Mouse (Mus musculus): Measurements from ENCODE around the gene Eef1g. TPM values are rescaled to one million over a fixed set of nuclear protein-coding genes. Genes with fewer than 3 reads are reported as not detected.

Eef1g gene
- total RNA-seq, 4 experiments from 2014 or later: 224 to 271 (median 243) TPM

GRCm38 (mm10) chr19:9023021-9023778 is 56.4 kb downstream of the Eef1g start:
- peak in 1 of 2 experiments; percentile 13 for DNase-seq (ENCODE audit: low spot score in 2 of 2)

- no peak for DNase-seq (ENCODE audit: low spot score in 2 of 2)
Measured at GRCm38 (mm10) chr19:9025562-9026257, 58.9 kb downstream of the Eef1g start.

- DNase-seq (ENCODE audit: low spot score in 2 of 2): peak in 1 of 2 experiments; percentile 12
Measured at GRCm38 (mm10) chr19:9026634-9027033, 59.8 kb downstream of the Eef1g start.

- no peak for DNase-seq (ENCODE audit: low spot score in 2 of 2)
Measured at GRCm38 (mm10) chr19:9027795-9028194, 61.0 kb downstream of the Eef1g start.

Other genes with a start within 250 kb of the Eef1g start
- 100 to 1,000 TPM; 147 to 155 (median 150) TPM for gene Slc3a2, start 243.7 kb upstream of the Eef1g start, total RNA-seq (2022)
- gene Wdr74, start 231.2 kb upstream of the Eef1g start, total RNA-seq (2022): 10 to 100 TPM; 43.0 to 47.5 (median 45.1) TPM
- 1 to 10 TPM in 2 of 4 experiments, not detected in 2; 1.4 to 2.0 TPM for gene 1700092M07Rik, start 226.3 kb upstream of the Eef1g start, total RNA-seq (2022)
- 10 to 100 TPM; 59.6 to 66.4 (median 65.6) TPM for gene Stx5a, start 225.6 kb upstream of the Eef1g start, total RNA-seq (2022)
- 10 to 100 TPM; 77.1 to 88.0 (median 80.2) TPM for gene Nxf1, start 210.0 kb upstream of the Eef1g start, total RNA-seq (2022)
- 10 to 100 TPM; 58.9 to 78.6 (median 67.2) TPM for gene Tmem223, start 196.0 kb upstream of the Eef1g start, total RNA-seq (2022)
- gene Tmem179b, start 192.6 kb upstream of the Eef1g start, total RNA-seq (2022): 10 to 100 TPM; 11.3 to 14.6 (median 12.4) TPM
- 10 to 100 TPM; 13.7 to 18.1 (median 15.9) TPM for gene Taf6l, start 180.6 kb upstream of the Eef1g start, total RNA-seq (2022)
- 100 to 1,000 TPM; 107 to 116 (median 109) TPM for gene Polr2g, start 168.5 kb upstream of the Eef1g start, total RNA-seq (2022)
- gene Zbtb3, start 164.5 kb upstream of the Eef1g start, total RNA-seq (2022): 1 to 10 TPM; 4.9 to 7.3 (median 5.8) TPM
- 10 to 100 TPM; 38.5 to 40.8 (median 39.2) TPM for gene Ttc9c, start 147.7 kb upstream of the Eef1g start, total RNA-seq (2022)
- gene Hnrnpul2, start 147.0 kb upstream of the Eef1g start, total RNA-seq (2022): 100 to 1,000 TPM; 113 to 120 (median 118) TPM
- gene AC129217.1, start 137.3 kb upstream of the Eef1g start, total RNA-seq (2022): not detected
- 100 to 1,000 TPM; 100 to 111 (median 105) TPM for gene Bscl2, start 129.6 kb upstream of the Eef1g start, total RNA-seq (2022)
- gene Gng3, start 127.8 kb upstream of the Eef1g start, total RNA-seq (2022): 100 to 1,000 TPM; 153 to 200 (median 171) TPM
- 1 to 10 TPM in 2 of 4 experiments, under 1 TPM in 2; 0.68 to 1.5 (median 0.96) TPM for gene Lrrn4cl, start 116.3 kb upstream of the Eef1g start, total RNA-seq (2022)
- 100 to 1,000 TPM; 110 to 127 (median 113) TPM for gene Ubxn1, start 95.5 kb upstream of the Eef1g start, total RNA-seq (2022)
- 10 to 100 TPM; 30.4 to 37.2 (median 33.3) TPM for gene Uqcc3, start 86.1 kb upstream of the Eef1g start, total RNA-seq (2022)
- gene Lbhd1, start 83.3 kb upstream of the Eef1g start, total RNA-seq (2022): 1 to 10 TPM; 4.7 to 9.0 (median 6.3) TPM
- not detected for gene Gm49403, start 83.1 kb upstream of the Eef1g start, total RNA-seq (2022)
- 10 to 100 TPM; 20.8 to 25.2 (median 21.8) TPM for gene 1810009A15Rik, start 78.2 kb upstream of the Eef1g start, total RNA-seq (2022)
- gene Gm49416, start 78.1 kb upstream of the Eef1g start, total RNA-seq (2022): 1 to 10 TPM; 1.4 to 5.6 (median 2.6) TPM
- gene Ints5, start 74.0 kb upstream of the Eef1g start, total RNA-seq (2022): 10 to 100 TPM; 21.7 to 24.9 (median 22.1) TPM
- gene Ganab, start 69.0 kb upstream of the Eef1g start, total RNA-seq (2022): 100 to 1,000 TPM in 3 of 4 experiments, 10 to 100 TPM in 1; 100.0 to 104 (median 103) TPM
- 100 to 1,000 TPM; 155 to 175 (median 172) TPM for gene B3gat3, start 46.7 kb upstream of the Eef1g start, total RNA-seq (2022)
- 10 to 100 TPM in 1 of 4 experiments, 1 to 10 TPM in 3; 7.9 to 10.1 (median 8.9) TPM for gene Rom1, start 37.7 kb upstream of the Eef1g start, total RNA-seq (2022)
- 10 to 100 TPM; 12.6 to 15.3 (median 13.8) TPM for gene Eml3, start 37.5 kb upstream of the Eef1g start, total RNA-seq (2022)
- 10 to 100 TPM; 46.8 to 53.8 (median 50.4) TPM for gene Mta2, start 25.2 kb upstream of the Eef1g start, total RNA-seq (2022)
- gene Tut1, start 13.2 kb upstream of the Eef1g start, total RNA-seq (2022): 10 to 100 TPM; 20.5 to 26.0 (median 22.1) TPM
- gene Ahnak, start 22.2 kb downstream of the Eef1g start, total RNA-seq (2022): 10 to 100 TPM; 24.9 to 29.0 (median 27.5) TPM
- gene Scgb1a1, start 120.9 kb downstream of the Eef1g start, total RNA-seq (2022): not detected
- gene Asrgl1, start 168.6 kb downstream of the Eef1g start, total RNA-seq (2022): 100 to 1,000 TPM; 131 to 150 (median 138) TPM